Mouse (Mus musculus): ENCODE results near the gene Senp6. TPM values are rescaled to one million over a fixed set of nuclear protein-coding genes. Genes with fewer than 3 reads are reported as not detected.
A peak's percentile ranks its signal among the peaks of the same experiment; 100 is the strongest.
"Not testable (repeated sequence)": the region's sequence is repeated elsewhere in the genome, so short reads cannot be mapped to it uniquely, and the experiment has no call there.

Gene Senp6
- 57.8 and 58.1 TPM in 2 replicates for polyA plus RNA-seq (2014; fragmentation: Nextera tagmentation; extraction: Ambion mirVana)

- peak within 1 kb of the TSS; percentile 100 for H3K27ac ChIP-seq (ENCODE audit: low read depth)
- H3K9ac ChIP-seq (ENCODE audit: low read length): peak within 1 kb of the TSS; percentile 100
- H3K4me2 ChIP-seq (ENCODE audit: low read length): peak within 1 kb of the TSS; percentile 53
- DNase-seq (ENCODE audit: low spot score) (peak; percentile 94), ATAC-seq (replicated peaks; ENCODE audit: low FRiP score, low TSS enrichment, low read depth) (peak; percentile 90)
- peaks cover 23% of the 10 kb centered on the region for H3K4me1 ChIP-seq (replicated peaks; ENCODE audit: control insufficient read depth, insufficient read depth, low read length)
- under 1% methylated on average over 51 of the region's 74 CpGs for WGBS
- peaks cover 7% of the 10 kb centered on the region; the same call in 1 of the 2 replicates for H3K9me3 ChIP-seq (ENCODE audit: control insufficient read depth, low read length)
- peak within 1 kb of the TSS; percentile 87 for H3K4me3 ChIP-seq (ENCODE audit: low read depth, low read length)
- no peaks in the 10 kb centered on the region for H3K36me3 ChIP-seq (ENCODE audit: control insufficient read depth, insufficient read depth, low read length)
- H3K27me3 ChIP-seq (replicated peaks; ENCODE audit: control insufficient read depth, insufficient read depth, low read length): no peaks in the 10 kb centered on the region
These were observed at the start of gene Senp6 for GRCm38 (mm10) chr9:80066367-80067220. Gene Senp6 (plus strand): TSS chr9:80066903.

- H3K4me1 ChIP-seq (replicated peaks; ENCODE audit: control insufficient read depth, insufficient read depth, low read length): no peaks in the 10 kb centered on the region
- no peak overlapping the region for H3K4me3 ChIP-seq (ENCODE audit: low read depth, low read length)
- H3K36me3 ChIP-seq (ENCODE audit: control insufficient read depth, insufficient read depth, low read length): no peaks in the 10 kb centered on the region
- no peak overlapping the region for H3K4me2 ChIP-seq (ENCODE audit: low read length)
- DNase-seq (ENCODE audit: low spot score) (no peak), ATAC-seq (replicated peaks; ENCODE audit: low FRiP score, low TSS enrichment, low read depth) (no peak)
- WGBS: 29% methylated on average over 3 of the region's 3 CpGs
- no peaks in the 10 kb centered on the region for H3K27me3 ChIP-seq (replicated peaks; ENCODE audit: control insufficient read depth, insufficient read depth, low read length)
- no peak overlapping the region for H3K27ac ChIP-seq (ENCODE audit: low read depth)
- no peak overlapping the region for H3K9ac ChIP-seq (ENCODE audit: low read length)
- H3K9me3 ChIP-seq (ENCODE audit: control insufficient read depth, low read length): no peaks in the 10 kb centered on the region
These were observed 46.3 kb upstream of the Senp6 start for GRCm38 (mm10) chr9:80020429-80020828.

GRCm38 (mm10) chr9:80021648-80022047, 45.1 kb upstream of the Senp6 start:
- no peak overlapping the region for H3K27ac ChIP-seq (ENCODE audit: low read depth)
- H3K4me1 ChIP-seq (replicated peaks; ENCODE audit: control insufficient read depth, insufficient read depth, low read length): no peaks in the 10 kb centered on the region
- H3K9ac ChIP-seq (ENCODE audit: low read length): no peak overlapping the region
- 50% methylated on average over 1 of the region's 1 CpGs for WGBS
- no peak overlapping the region for H3K4me2 ChIP-seq (ENCODE audit: low read length)
- DNase-seq (ENCODE audit: low spot score) (no peak), ATAC-seq (replicated peaks; ENCODE audit: low FRiP score, low TSS enrichment, low read depth) (no peak)
- H3K4me3 ChIP-seq (ENCODE audit: low read depth, low read length): no peak overlapping the region
- no peaks in the 10 kb centered on the region for H3K36me3 ChIP-seq (ENCODE audit: control insufficient read depth, insufficient read depth, low read length)
- no peaks in the 10 kb centered on the region for H3K9me3 ChIP-seq (ENCODE audit: control insufficient read depth, low read length)
- no peaks in the 10 kb centered on the region for H3K27me3 ChIP-seq (replicated peaks; ENCODE audit: control insufficient read depth, insufficient read depth, low read length)

- Histone ChIP-seq H3K27me3 (replicated peaks; ENCODE audit: control insufficient read depth, insufficient read depth, low read length) (no peaks in the 10 kb centered on the region), H3K4me2 (ENCODE audit: low read length) (no peak overlapping the region), H3K36me3 (ENCODE audit: control insufficient read depth, insufficient read depth, low read length) (no peaks in the 10 kb centered on the region), H3K4me1 (replicated peaks; ENCODE audit: control insufficient read depth, insufficient read depth, low read length) (no peaks in the 10 kb centered on the region), H3K9me3 (ENCODE audit: control insufficient read depth, low read length) (no peaks in the 10 kb centered on the region), H3K4me3 (ENCODE audit: low read depth, low read length) (no peak overlapping the region), H3K9ac (ENCODE audit: low read length) (no peak overlapping the region), H3K27ac (ENCODE audit: low read depth) (no peak overlapping the region)
- DNase-seq (ENCODE audit: low spot score) (no peak), ATAC-seq (replicated peaks; ENCODE audit: low FRiP score, low TSS enrichment, low read depth) (no peak)
- 50% methylated on average over 8 of the region's 8 CpGs for WGBS
These were observed 43.9 kb upstream of the Senp6 start for GRCm38 (mm10) chr9:80022821-80023220.

- not testable (repeated sequence) for H3K9me3 ChIP-seq (ENCODE audit: control insufficient read depth, low read length); H3K36me3 ChIP-seq (ENCODE audit: control insufficient read depth, insufficient read depth, low read length); H3K4me3 ChIP-seq (ENCODE audit: low read depth, low read length); H3K4me1 ChIP-seq (replicated peaks; ENCODE audit: control insufficient read depth, insufficient read depth, low read length); DNase-seq (ENCODE audit: low spot score); ATAC-seq (replicated peaks; ENCODE audit: low FRiP score, low TSS enrichment, low read depth); H3K9ac ChIP-seq (ENCODE audit: low read length); H3K27ac ChIP-seq (ENCODE audit: low read depth); H3K4me2 ChIP-seq (ENCODE audit: low read length); H3K27me3 ChIP-seq (replicated peaks; ENCODE audit: control insufficient read depth, insufficient read depth, low read length)
- 89% methylated on average over 5 of the region's 5 CpGs for WGBS
These were observed 41.4 kb upstream of the Senp6 start for GRCm38 (mm10) chr9:80025347-80025746.

GRCm38 (mm10) chr9:80026017-80026416, 40.7 kb upstream of the Senp6 start:
- Histone ChIP-seq H3K4me2 (ENCODE audit: low read length) (no peak overlapping the region), H3K4me1 (replicated peaks; ENCODE audit: control insufficient read depth, insufficient read depth, low read length) (no peaks in the 10 kb centered on the region), H3K36me3 (ENCODE audit: control insufficient read depth, insufficient read depth, low read length) (no peaks in the 10 kb centered on the region), H3K9me3 (ENCODE audit: control insufficient read depth, low read length) (no peaks in the 10 kb centered on the region), H3K4me3 (ENCODE audit: low read depth, low read length) (no peak overlapping the region), H3K9ac (ENCODE audit: low read length) (no peak overlapping the region), H3K27ac (ENCODE audit: low read depth) (no peak overlapping the region), H3K27me3 (replicated peaks; ENCODE audit: control insufficient read depth, insufficient read depth, low read length) (no peaks in the 10 kb centered on the region)
- 0% methylated on average over 2 of the region's 2 CpGs for WGBS
- peak; percentile 74 for DNase-seq (ENCODE audit: low spot score)
- no peak for ATAC-seq (replicated peaks; ENCODE audit: low FRiP score, low TSS enrichment, low read depth)

GRCm38 (mm10) chr9:80026581-80027021, 40.1 kb upstream of the Senp6 start:
- H3K4me3 ChIP-seq (ENCODE audit: low read depth, low read length): no peak overlapping the region
- H3K36me3 ChIP-seq (ENCODE audit: control insufficient read depth, insufficient read depth, low read length): no peaks in the 10 kb centered on the region
- no peak for ATAC-seq (replicated peaks; ENCODE audit: low FRiP score, low TSS enrichment, low read depth)
- no peak overlapping the region for H3K4me2 ChIP-seq (ENCODE audit: low read length)
- no peaks in the 10 kb centered on the region for H3K27me3 ChIP-seq (replicated peaks; ENCODE audit: control insufficient read depth, insufficient read depth, low read length)
- H3K9me3 ChIP-seq (ENCODE audit: control insufficient read depth, low read length): no peaks in the 10 kb centered on the region
- H3K27ac ChIP-seq (ENCODE audit: low read depth): no peak overlapping the region
- WGBS: 58% methylated on average over 6 of the region's 6 CpGs
- no peak overlapping the region for H3K9ac ChIP-seq (ENCODE audit: low read length)
- no peaks in the 10 kb centered on the region for H3K4me1 ChIP-seq (replicated peaks; ENCODE audit: control insufficient read depth, insufficient read depth, low read length)
- DNase-seq (ENCODE audit: low spot score): no peak

GRCm38 (mm10) chr9:80037262-80037996, 29.3 kb upstream of the Senp6 start:
- Histone ChIP-seq H3K4me3 (ENCODE audit: low read depth, low read length) (no peak overlapping the region), H3K27me3 (replicated peaks; ENCODE audit: control insufficient read depth, insufficient read depth, low read length) (no peaks in the 10 kb centered on the region), H3K36me3 (ENCODE audit: control insufficient read depth, insufficient read depth, low read length) (no peaks in the 10 kb centered on the region), H3K4me1 (replicated peaks; ENCODE audit: control insufficient read depth, insufficient read depth, low read length) (no peaks in the 10 kb centered on the region; the same call in 1 of the 2 replicates), H3K9ac (ENCODE audit: low read length) (no peak overlapping the region), H3K4me2 (ENCODE audit: low read length) (no peak overlapping the region), H3K9me3 (ENCODE audit: control insufficient read depth, low read length) (no peaks in the 10 kb centered on the region), H3K27ac (ENCODE audit: low read depth) (no peak overlapping the region)
- DNase-seq (ENCODE audit: low spot score) (no peak), ATAC-seq (replicated peaks; ENCODE audit: low FRiP score, low TSS enrichment, low read depth) (no peak)
- WGBS: 76% methylated on average over 13 of the region's 13 CpGs

Data from intestine, embryonic 14.5 days (tissue).